Mouse (Mus musculus) MEL (cell line): ENCODE results near the gene Tmem11. TPM values are rescaled to one million over a fixed set of nuclear protein-coding genes. Genes with fewer than 3 reads are reported as not detected.

Source experiments
- DNase-seq: peaks from one replicate; pipeline ENCODE4 v3.0.0; 2011; ENCODE audit warnings: low read depth, low spot score
- H3K27ac ChIP-seq: 2 replicates; pipeline ENCODE4 v1.5.1; 2012; ENCODE audit warnings: low read depth, mild to moderate bottlenecking, control low read depth, low read length, moderate library complexity; ENCODE audit not compliant: control insufficient read depth
- H3K27me3 ChIP-seq, 2 experiments: fragments of 150-350 bp in 1 of 2; sonication (generic) in 1 of 2; 2 replicates each; pipeline ENCODE4 v1.6.1; 2012; ENCODE audit warnings: low read length in 2 of 2, mild to moderate bottlenecking in 2 of 2, improper control_type of control experiment in 1 of 2, moderate library complexity in 1 of 2; ENCODE audit not compliant: insufficient read depth in 2 of 2, control insufficient read depth in 1 of 2
- H3K36me3 ChIP-seq, 2 experiments: 2 replicates each; pipeline ENCODE4 v1.6.1; 2012 to 2014; ENCODE audit warnings: low read length in 2 of 2, improper control_type of control experiment in 1 of 2, inconsistent platforms in 1 of 2, mild to moderate bottlenecking in 1 of 2; ENCODE audit not compliant: insufficient read depth in 2 of 2, control insufficient read depth in 1 of 2
- H3K4me1 ChIP-seq, 2 experiments: fragments of 150-350 bp in 1 of 2; sonication (generic) in 1 of 2; 2 replicates each; pipeline ENCODE4 v1.6.1; 2012; ENCODE audit warnings: low read length in 2 of 2, improper control_type of control experiment in 1 of 2, mild to moderate bottlenecking in 1 of 2; ENCODE audit not compliant: insufficient read depth in 2 of 2, control insufficient read depth in 1 of 2
- H3K4me3 ChIP-seq, 2 experiments: fragments of 150-350 bp in 1 of 2; sonication (generic) in 1 of 2; 2 replicates each; pipeline ENCODE4 v1.5.1; 2012; ENCODE audit warnings: low read depth in 2 of 2, low read length in 2 of 2, mild to moderate bottlenecking in 2 of 2, moderate library complexity in 2 of 2, control low read depth in 1 of 2, improper control_type of control experiment in 1 of 2; ENCODE audit not compliant: control insufficient read depth in 1 of 2, insufficient read depth in 1 of 2
- H3K79me2 ChIP-seq: 2 replicates; pipeline ENCODE4 v1.6.1; 2012; ENCODE audit warnings: mild to moderate bottlenecking, low read length, moderate library complexity; ENCODE audit not compliant: control insufficient read depth, poor library complexity, insufficient read depth
- H3K9ac ChIP-seq: 2 replicates; pipeline ENCODE4 v1.6.1; 2012; ENCODE audit warnings: low read depth, mild to moderate bottlenecking, control low read depth, low read length, moderate library complexity; ENCODE audit not compliant: control insufficient read depth, poor library complexity, severe bottlenecking
- H3K9me3 ChIP-seq: fragments of 150-350 bp; sonication (generic); replicated peaks from 2 replicates; pipeline ENCODE4 v1.6.1; 2012; ENCODE audit warnings: mild to moderate bottlenecking, low read length, improper control_type of control experiment, moderate library complexity; ENCODE audit not compliant: insufficient read depth
- BHLHE40 ChIP-seq: IDR thresholded peaks from 2 replicates; pipeline ENCODE4 v1.6.1; 2012; ENCODE audit warnings: low read depth, mild to moderate bottlenecking, inconsistent platforms, low read length, improper control_type of control experiment, borderline replicate concordance
- CHD2 ChIP-seq: IDR thresholded peaks from 2 replicates; pipeline ENCODE4 v1.6.1; 2011; ENCODE audit warnings: low read length, improper control_type of control experiment
- CTCF ChIP-seq, 3 experiments: IDR thresholded peaks in 2 of 3; conservative IDR thresholded peaks in 1 of 3; 2 replicates each; pipeline ENCODE4 v1.5.1; 2011 to 2012; ENCODE audit warnings: low read length in 3 of 3, low read depth in 2 of 3, mild to moderate bottlenecking in 2 of 3, improper control_type of control experiment in 1 of 3, inconsistent platforms in 1 of 3, mixed read lengths in 1 of 3, moderate library complexity in 1 of 3; ENCODE audit not compliant: control insufficient read depth in 1 of 3, insufficient read depth in 1 of 3, poor library complexity in 1 of 3, severe bottlenecking in 1 of 3
- E2F4 ChIP-seq: IDR thresholded peaks from 2 replicates; pipeline ENCODE4 v1.6.1; 2011; ENCODE audit warnings: low read depth, low read length, improper control_type of control experiment, borderline replicate concordance
- ELF1 ChIP-seq: IDR thresholded peaks from 2 replicates; pipeline ENCODE4 v1.6.1; 2014; ENCODE audit warnings: low read depth, mild to moderate bottlenecking, inconsistent platforms, low read length, improper control_type of control experiment, moderate library complexity
- ETS1 ChIP-seq: IDR thresholded peaks from 2 replicates; pipeline ENCODE4 v1.6.1; 2012; ENCODE audit warnings: low read depth, mild to moderate bottlenecking, inconsistent platforms, low read length, improper control_type of control experiment, moderate library complexity
- GABPA ChIP-seq: IDR thresholded peaks from 2 replicates; pipeline ENCODE4 v1.6.1; 2012; ENCODE audit warnings: low read depth, mild to moderate bottlenecking, inconsistent platforms, low read length, improper control_type of control experiment, moderate library complexity
- HCFC1 ChIP-seq: IDR thresholded peaks from 2 replicates; pipeline ENCODE4 v1.6.1; 2012; ENCODE audit warnings: low read depth, mild to moderate bottlenecking, inconsistent platforms, low read length, improper control_type of control experiment, moderate library complexity
- JUND ChIP-seq: IDR thresholded peaks from 2 replicates; pipeline ENCODE4 v1.6.1; 2011; ENCODE audit warnings: low read depth, mild to moderate bottlenecking, improper control_type of control experiment, low read length
- KAT2A ChIP-seq: conservative IDR thresholded peaks from 2 replicates; pipeline ENCODE4 v1.6.1; 2012; ENCODE audit warnings: low read depth, low read length, improper control_type of control experiment, inconsistent platforms
- MAFK ChIP-seq: IDR thresholded peaks from 2 replicates; pipeline ENCODE4 v1.6.1; 2011; ENCODE audit warnings: low read depth, mild to moderate bottlenecking, low read length, improper control_type of control experiment, borderline replicate concordance
- MAX ChIP-seq: IDR thresholded peaks from 2 replicates; pipeline ENCODE4 v1.6.1; 2011; ENCODE audit warnings: low read length, improper control_type of control experiment
- MEF2A ChIP-seq: IDR thresholded peaks from 2 replicates; pipeline ENCODE4 v1.6.1; 2014; ENCODE audit warnings: low read depth, mild to moderate bottlenecking, inconsistent platforms, low read length, improper control_type of control experiment; ENCODE audit not compliant: poor library complexity, insufficient replicate concordance, severe bottlenecking; ENCODE audit errors: extremely low read depth
- MXI1 ChIP-seq: IDR thresholded peaks from 2 replicates; pipeline ENCODE4 v1.6.1; 2011; ENCODE audit warnings: mild to moderate bottlenecking, low read depth, low read length, improper control_type of control experiment
- MYB ChIP-seq: IDR thresholded peaks from 2 replicates; pipeline ENCODE4 v1.6.1; 2011; ENCODE audit warnings: mild to moderate bottlenecking, low read depth, low read length, improper control_type of control experiment
- MYC ChIP-seq: IDR thresholded peaks from 2 replicates; pipeline ENCODE4 v1.6.1; 2011; ENCODE audit warnings: low read depth, mild to moderate bottlenecking, low read length, improper control_type of control experiment, moderate library complexity
- NRF1 ChIP-seq: IDR thresholded peaks from 2 replicates; pipeline ENCODE4 v1.6.1; 2014; ENCODE audit warnings: low read depth, mild to moderate bottlenecking, inconsistent platforms, low read length, improper control_type of control experiment, moderate library complexity; ENCODE audit not compliant: poor library complexity, insufficient read depth, severe bottlenecking
- POLR2AphosphoS2 ChIP-seq: IDR thresholded peaks from 2 replicates; pipeline ENCODE4 v1.6.1; 2011; ENCODE audit warnings: low read length, improper control_type of control experiment
- POLR2AphosphoS5 ChIP-seq: IDR thresholded peaks from 2 replicates; pipeline ENCODE4 v1.6.1; 2012; ENCODE audit warnings: low read depth, borderline replicate concordance, mild to moderate bottlenecking, inconsistent platforms, low read length, moderate library complexity, mixed read lengths
- RAD21 ChIP-seq: IDR thresholded peaks from 2 replicates; pipeline ENCODE4 v1.6.1; 2011; ENCODE audit warnings: mild to moderate bottlenecking, low read depth, low read length, improper control_type of control experiment
- RCOR1 ChIP-seq: IDR thresholded peaks from 2 replicates; pipeline ENCODE4 v1.6.1; 2012; ENCODE audit warnings: low read depth, mild to moderate bottlenecking, inconsistent platforms, low read length, improper control_type of control experiment
- SIN3A ChIP-seq: IDR thresholded peaks from 2 replicates; pipeline ENCODE4 v1.6.1; 2012; ENCODE audit warnings: low read length, improper control_type of control experiment, inconsistent platforms
- SMC3 ChIP-seq: IDR thresholded peaks from 2 replicates; pipeline ENCODE4 v1.6.1; 2011; ENCODE audit warnings: low read depth, low read length, improper control_type of control experiment
- TAL1 ChIP-seq: IDR thresholded peaks from 2 replicates; pipeline ENCODE4 v1.6.1; 2012; ENCODE audit warnings: mild to moderate bottlenecking, inconsistent platforms, low read length, moderate library complexity, mixed read lengths
- TBP ChIP-seq: IDR thresholded peaks from 2 replicates; pipeline ENCODE4 v1.8.0; 2011; ENCODE audit warnings: low read depth, low read length, improper control_type of control experiment
- USF1 ChIP-seq: IDR thresholded peaks from 2 replicates; pipeline ENCODE4 v1.6.1; 2014; ENCODE audit warnings: low read depth, mild to moderate bottlenecking, inconsistent platforms, low read length, improper control_type of control experiment, moderate library complexity
- USF2 ChIP-seq, 2 experiments: IDR thresholded peaks; 2 replicates each; pipeline ENCODE4 v1.6.1; 2011 to 2012; ENCODE audit warnings: improper control_type of control experiment in 2 of 2, low read length in 2 of 2, borderline replicate concordance in 1 of 2, inconsistent platforms in 1 of 2, low read depth in 1 of 2, mild to moderate bottlenecking in 1 of 2; ENCODE audit not compliant: insufficient read depth in 1 of 2
- ZC3H11A ChIP-seq: IDR thresholded peaks from 2 replicates; pipeline ENCODE4 v1.6.1; 2012; ENCODE audit warnings: low read depth, mild to moderate bottlenecking, inconsistent platforms, low read length, improper control_type of control experiment
- polyA plus RNA-seq, 2 experiments: library from polyadenylated mRNA; stranded (reverse) in 1 of 2; unstranded in 1 of 2; fragments of >175 nt in 1 of 2; fragments of >200 nt in 1 of 2; gene quantifications; 2 replicates each; pipeline versions ENCODE4 v1.2.1 to v1.2.4; 2012; ENCODE audit warnings: low replicate concordance in 2 of 2, low read depth in 1 of 2; ENCODE audit not compliant: insufficient read length in 2 of 2, insufficient read depth in 1 of 2, missing spikeins in 1 of 2
- total RNA-seq: library from RNA; depleted of rRNA; stranded (reverse); fragments of 300-350 nt; gene quantifications from 2 replicates; pipeline ENCODE4 v1.2.3, GENCODE M21; 2012

The Tmem11 gene
- total and polyA plus RNA-seq, 3 experiments = 117 to 125 TPM; not detected in 1

DNA sequence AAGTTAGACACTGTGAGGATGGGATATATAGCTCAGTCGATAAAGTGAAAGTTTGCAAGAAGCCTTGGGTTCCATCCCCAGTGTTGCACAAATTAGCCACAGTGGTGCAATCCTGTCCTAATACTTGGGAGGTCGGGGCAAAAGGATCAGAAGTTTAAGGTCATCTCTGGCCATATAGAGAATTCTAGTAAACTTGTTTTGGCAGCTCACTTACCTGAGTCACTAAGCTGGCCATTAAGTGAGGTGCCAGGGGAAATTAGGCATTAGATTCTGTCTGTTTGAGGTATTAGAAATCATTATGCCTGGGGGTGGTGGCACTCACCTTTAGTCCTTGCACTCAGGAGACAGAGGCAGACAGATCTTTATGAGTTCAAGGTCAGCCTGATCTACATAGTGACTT lies 55.3 kb downstream of the Tmem11 start:
- peaks cover 0 to 7% of the 10 kb centered on the region in 2 experiments; a peak in 2 of 4 replicates for H3K36me3 ChIP-seq
- H3K27ac ChIP-seq = no peak overlapping the region
- H3K4me3 ChIP-seq = no peak overlapping the region
- H3K9me3 ChIP-seq = no peaks in the 10 kb centered on the region
- peaks cover 4 to 12% of the 10 kb centered on the region in 2 experiments; a peak in 3 of 4 replicates for H3K4me1 ChIP-seq
- H3K27me3 ChIP-seq = peaks cover 0 to 1% of the 10 kb centered on the region in 2 experiments; a peak in 1 of 4 replicates
- H3K79me2 ChIP-seq = no peaks in the 10 kb centered on the region
- TF ChIP-seq JUND (no peak), TAL1 (no peak), RCOR1 (no peak), MYB (no peak), MXI1 (no peak), NRF1 (no peak), TBP (no peak), GABPA (no peak), POLR2AphosphoS2 (no peak), CTCF (IDR thresholded peaks at IDR 0.05 in 2 of 3, conservative IDR thresholded peaks at IDR 0.05 in 1 of 3; ENCODE audit: control insufficient read depth in 1 of 3, insufficient read depth in 1 of 3, low read depth in 2 of 3, low read length in 3 of 3, poor library complexity in 1 of 3, severe bottlenecking in 1 of 3) (no peak), HCFC1 (no peak), BHLHE40 (no peak), SMC3 (no peak), MAX (no peak), KAT2A (no peak), RAD21 (no peak), ETS1 (no peak), MEF2A (no peak), ELF1 (no peak), USF1 (no peak)
- no peak overlapping the region for H3K9ac ChIP-seq
- no peak for DNase-seq

DNA sequence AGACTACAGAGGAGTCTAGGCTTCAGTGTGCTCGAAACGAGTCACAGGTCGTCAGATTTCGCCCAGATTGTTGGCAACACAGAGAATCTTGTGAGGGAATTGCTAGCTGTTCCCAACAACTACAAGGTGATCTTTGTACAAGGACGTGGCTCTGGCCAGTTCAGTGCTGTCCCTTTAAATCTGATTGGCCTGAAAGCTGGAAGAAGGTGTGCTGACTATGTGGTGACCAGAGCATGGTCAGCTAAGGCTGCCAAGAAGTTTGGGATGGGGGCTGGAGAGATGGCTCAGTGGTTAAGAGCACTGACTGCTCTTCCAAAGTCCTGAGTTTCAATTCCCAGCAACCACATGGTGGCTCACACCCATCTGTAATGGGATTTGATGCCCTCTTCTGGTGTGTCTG lies 62.7 kb downstream of the Tmem11 start:
- Histone ChIP-seq H3K4me3 (no peak overlapping the region), H3K79me2 (no peaks in the 10 kb centered on the region; the same call in 1 of the 2 replicates), H3K36me3 (peaks cover 0 to 3% of the 10 kb centered on the region in 2 experiments; a peak in 2 of 4 replicates), H3K4me1 (peaks cover 0 to 4% of the 10 kb centered on the region in 2 experiments; a peak in 1 of 4 replicates), H3K27ac (no peak overlapping the region), H3K9ac (no peak overlapping the region), H3K9me3 (no peaks in the 10 kb centered on the region), H3K27me3 (peaks cover 7 to 19% of the 10 kb centered on the region in 2 experiments)
- TF ChIP-seq USF1 (no peak), MAFK (no peak), E2F4 (no peak), USF2 (IDR thresholded peaks at IDR 0.05; ENCODE audit: borderline replicate concordance in 1 of 2, insufficient read depth in 1 of 2, low read depth in 1 of 2, low read length in 2 of 2) (no peak), MEF2A (no peak), RAD21 (no peak), CHD2 (no peak), MXI1 (no peak), SIN3A (no peak), GABPA (no peak), NRF1 (no peak), MYC (no peak), POLR2AphosphoS5 (no peak), ZC3H11A (no peak), KAT2A (no peak), BHLHE40 (no peak), TBP (no peak)
- no peak for DNase-seq
